Mouse (Mus musculus): ENCODE measurements at regions not wholly inside any gene's neighbourhood (a gene's known extent, or its start where the extent isn't known, plus 50 kb on each side); places are given as distances from the start of the nearest gene placed in this dataset.

DNA sequence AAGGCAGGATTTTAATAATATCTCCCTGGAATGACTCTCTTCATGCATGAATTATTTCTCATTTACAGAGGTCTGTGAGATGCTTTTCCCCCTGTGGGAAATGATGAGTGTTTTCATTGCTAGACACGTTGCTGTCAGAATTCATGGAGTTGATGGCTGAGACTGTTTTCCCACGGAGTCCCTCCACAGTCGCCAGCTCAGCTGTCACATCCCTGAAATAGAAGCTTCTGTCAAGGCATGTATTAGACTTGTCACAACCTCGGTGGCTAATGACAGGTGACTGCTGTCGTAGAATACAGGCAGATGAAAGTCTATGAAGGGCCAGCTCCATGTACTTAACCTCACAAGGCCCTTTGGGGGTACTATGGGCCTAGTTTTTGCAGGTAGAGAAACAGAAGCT lies 212.4 kb downstream of the Abcc12 start:
- DNase-seq (ENCODE audit: low spot score), result peak; percentile 47
- H3K27ac ChIP-seq (ENCODE audit: low read depth, low read length), result no peak overlapping the region
- WGBS, result 28% methylated on average over 5 of the region's 5 CpGs

DNA sequence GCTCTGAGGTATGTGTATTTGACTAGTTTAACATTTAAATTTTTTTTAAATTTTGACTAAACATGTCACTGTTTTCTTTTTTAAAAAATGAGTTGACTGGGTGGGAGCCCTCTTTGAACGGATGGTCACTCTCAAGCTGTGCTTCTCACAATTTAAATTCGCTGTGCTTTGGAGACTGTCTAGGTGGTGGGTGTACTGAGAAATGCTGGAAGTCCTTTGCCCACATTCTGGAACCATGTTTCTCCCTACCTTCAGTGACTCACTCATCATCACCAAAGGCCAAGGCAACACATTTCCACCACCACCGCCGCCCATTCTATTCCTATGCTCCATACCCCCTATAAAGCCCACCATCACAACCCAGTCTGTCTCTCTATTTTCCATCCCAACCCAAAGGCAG lies 213.8 kb downstream of the Abcc12 start:
- Histone ChIP-seq H3K4me1 (ENCODE audit: insufficient read depth, low read length) (no peaks in the 10 kb centered on the region), H3K36me3 (ENCODE audit: insufficient read depth, low read length) (no peaks in the 10 kb centered on the region), H3K9ac (replicated peaks; ENCODE audit: low read length, poor library complexity, severe bottlenecking) (no peak overlapping the region), H3K27me3 (ENCODE audit: insufficient read depth, low read length) (no peaks in the 10 kb centered on the region), H3K27ac (ENCODE audit: low read depth, low read length) (no peak overlapping the region), H3K4me3 (ENCODE audit: low read depth, low read length) (no peak overlapping the region), H3K9me3 (ENCODE audit: low read length) (no peaks in the 10 kb centered on the region), H3K4me2 (ENCODE audit: low read depth, low read length, poor library complexity, severe bottlenecking) (no peak overlapping the region)
- ATAC-seq (ENCODE audit: low FRiP score) (no peak), DNase-seq (ENCODE audit: low spot score) (no peak)
- TF ChIP-seq CTCF (IDR thresholded peaks at IDR 0.05), result no peak
- 95% methylated on average over 4 of the region's 4 CpGs for WGBS

More for the DNA sequence above, 212.4 kb downstream of the Abcc12 start:
- TF ChIP-seq CTCF (IDR thresholded peaks at IDR 0.05), result no peak
- no peak overlapping the region for H3K9ac ChIP-seq (replicated peaks; ENCODE audit: low read length, poor library complexity, severe bottlenecking)
- H3K9me3 ChIP-seq (ENCODE audit: low read length), result no peaks in the 10 kb centered on the region
- H3K4me3 ChIP-seq (ENCODE audit: low read depth, low read length), result no peak overlapping the region
- no peaks in the 10 kb centered on the region for H3K4me1 ChIP-seq (ENCODE audit: insufficient read depth, low read length)
- ATAC-seq (ENCODE audit: low FRiP score), result no peak
- no peaks in the 10 kb centered on the region for H3K36me3 ChIP-seq (ENCODE audit: insufficient read depth, low read length)
- no peak overlapping the region for H3K4me2 ChIP-seq (ENCODE audit: low read depth, low read length, poor library complexity, severe bottlenecking)
- no peaks in the 10 kb centered on the region for H3K27me3 ChIP-seq (ENCODE audit: insufficient read depth, low read length)

DNA sequence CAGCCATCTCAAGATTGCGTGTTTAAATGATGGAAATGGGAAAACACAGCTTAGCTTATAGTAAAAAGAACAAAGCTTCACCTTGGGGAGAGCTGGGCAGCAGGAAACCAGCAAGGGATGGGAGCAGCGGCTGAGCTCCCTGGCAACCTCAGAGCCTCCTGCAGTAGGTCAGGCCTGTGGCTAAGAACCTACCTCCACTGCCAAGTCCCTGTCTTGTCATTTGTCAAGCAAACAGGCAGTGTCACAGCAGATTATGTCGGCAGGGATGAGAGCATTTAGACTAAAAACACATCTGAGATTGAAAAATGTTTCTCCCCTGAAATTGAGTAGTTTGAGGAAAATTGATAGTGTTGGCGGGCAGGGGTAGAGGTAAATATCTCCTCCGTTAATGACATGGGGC lies 214.8 kb downstream of the Abcc12 start:
- ATAC-seq (ENCODE audit: low FRiP score) (no peak), DNase-seq (ENCODE audit: low spot score) (peak; percentile 31)
- Histone ChIP-seq H3K4me2 (ENCODE audit: low read depth, low read length, poor library complexity, severe bottlenecking) (no peak overlapping the region), H3K4me3 (ENCODE audit: low read depth, low read length) (no peak overlapping the region), H3K36me3 (ENCODE audit: insufficient read depth, low read length) (no peaks in the 10 kb centered on the region), H3K27ac (ENCODE audit: low read depth, low read length) (no peak overlapping the region), H3K9ac (replicated peaks; ENCODE audit: low read length, poor library complexity, severe bottlenecking) (no peak overlapping the region), H3K27me3 (ENCODE audit: insufficient read depth, low read length) (no peaks in the 10 kb centered on the region), H3K4me1 (ENCODE audit: insufficient read depth, low read length) (no peaks in the 10 kb centered on the region), H3K9me3 (ENCODE audit: low read length) (no peaks in the 10 kb centered on the region)
- 58% methylated on average over 5 of the region's 5 CpGs for WGBS
- no peak for TF ChIP-seq CTCF (IDR thresholded peaks at IDR 0.05)

DNA sequence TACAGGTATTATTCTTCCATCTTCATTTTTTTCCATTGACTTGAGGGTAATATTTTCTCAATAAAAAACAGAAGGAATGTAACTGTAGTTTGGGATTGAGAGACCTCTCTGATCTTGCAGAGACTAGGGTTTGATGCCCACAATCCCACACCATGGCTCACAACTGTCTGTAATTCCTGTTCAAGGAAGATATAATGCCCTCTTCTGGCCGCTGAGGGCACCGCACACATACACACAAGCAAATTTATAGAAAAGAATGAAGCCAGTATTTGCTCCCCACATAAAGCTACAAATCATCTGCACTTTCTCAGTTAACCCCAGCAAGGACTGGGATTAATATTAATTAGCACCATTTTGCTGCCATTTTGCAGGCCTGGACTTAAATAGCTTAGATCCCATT lies 215.6 kb downstream of the Abcc12 start:
- H3K4me3 ChIP-seq (ENCODE audit: low read depth, low read length), result no peak overlapping the region
- no peaks in the 10 kb centered on the region for H3K36me3 ChIP-seq (ENCODE audit: insufficient read depth, low read length)
- H3K27ac ChIP-seq (ENCODE audit: low read depth, low read length), result no peak overlapping the region
- H3K27me3 ChIP-seq (ENCODE audit: insufficient read depth, low read length), result no peaks in the 10 kb centered on the region
- no peak overlapping the region for H3K4me2 ChIP-seq (ENCODE audit: low read depth, low read length, poor library complexity, severe bottlenecking)
- no peak for ATAC-seq (ENCODE audit: low FRiP score)
- DNase-seq (ENCODE audit: low spot score), result peak; percentile 39
- H3K9me3 ChIP-seq (ENCODE audit: low read length), result no peaks in the 10 kb centered on the region
- no peaks in the 10 kb centered on the region for H3K4me1 ChIP-seq (ENCODE audit: insufficient read depth, low read length)
- WGBS, result 54% methylated on average over 2 of the region's 2 CpGs
- no peak overlapping the region for H3K9ac ChIP-seq (replicated peaks; ENCODE audit: low read length, poor library complexity, severe bottlenecking)
- peak; percentile 68 for TF ChIP-seq CTCF (IDR thresholded peaks at IDR 0.05)

DNA sequence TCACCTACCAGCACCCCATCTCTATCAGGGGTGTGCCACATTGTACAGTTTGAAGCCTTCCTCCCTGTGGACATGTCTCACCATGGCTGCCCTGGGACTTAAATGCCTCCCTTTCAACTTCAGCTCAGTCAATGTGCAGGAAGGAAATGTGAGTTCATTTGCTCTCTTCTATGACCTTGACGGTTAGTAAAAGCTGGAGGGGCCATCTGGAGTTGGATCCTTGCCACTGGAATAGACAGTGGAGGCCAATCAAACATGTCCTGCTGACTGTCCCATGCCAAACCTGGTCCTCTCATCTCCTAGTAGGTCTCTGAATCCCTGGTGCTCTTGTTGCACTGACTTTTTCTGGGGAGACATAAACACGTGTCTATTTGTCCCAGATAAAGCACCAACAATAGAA lies 220.2 kb downstream of the Abcc12 start:
- Histone ChIP-seq H3K4me2 (ENCODE audit: low read depth, low read length, poor library complexity, severe bottlenecking) (no peak overlapping the region), H3K27me3 (ENCODE audit: insufficient read depth, low read length) (no peaks in the 10 kb centered on the region), H3K4me1 (ENCODE audit: insufficient read depth, low read length) (no peaks in the 10 kb centered on the region), H3K9ac (replicated peaks; ENCODE audit: low read length, poor library complexity, severe bottlenecking) (no peak overlapping the region), H3K4me3 (ENCODE audit: low read depth, low read length) (no peak overlapping the region), H3K27ac (ENCODE audit: low read depth, low read length) (no peak overlapping the region), H3K36me3 (ENCODE audit: insufficient read depth, low read length) (no peaks in the 10 kb centered on the region), H3K9me3 (ENCODE audit: low read length) (no peaks in the 10 kb centered on the region)
- no peak for ATAC-seq (ENCODE audit: low FRiP score)
- 70% methylated on average over 2 of the region's 2 CpGs for WGBS
- no peak for DNase-seq (ENCODE audit: low spot score)
- TF ChIP-seq CTCF (IDR thresholded peaks at IDR 0.05), result no peak

DNA sequence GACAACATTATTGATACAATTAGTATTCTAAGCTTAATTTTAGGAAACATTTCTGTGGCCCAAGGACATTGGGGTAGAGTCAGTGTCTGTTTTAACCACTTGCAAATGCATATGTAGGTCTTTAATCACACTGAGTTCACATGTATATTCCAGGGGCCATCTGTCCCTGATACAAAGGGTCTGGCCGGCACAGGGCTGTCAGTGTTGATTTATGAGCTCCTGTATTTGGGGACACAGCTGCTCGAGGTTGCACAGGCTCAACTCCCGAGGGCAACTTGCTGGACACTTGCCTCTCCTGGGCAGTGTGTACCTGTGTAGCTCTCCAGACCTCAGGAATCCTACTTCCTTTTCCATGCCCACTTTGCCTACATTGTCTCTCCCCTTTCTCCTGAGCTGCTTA lies 221.0 kb downstream of the Abcc12 start:
- ATAC-seq (ENCODE audit: low FRiP score) (no peak), DNase-seq (ENCODE audit: low spot score) (no peak)
- no peaks in the 10 kb centered on the region for H3K36me3 ChIP-seq (ENCODE audit: insufficient read depth, low read length)
- H3K27me3 ChIP-seq (ENCODE audit: insufficient read depth, low read length), result no peaks in the 10 kb centered on the region
- TF ChIP-seq CTCF (IDR thresholded peaks at IDR 0.05), result no peak
- no peaks in the 10 kb centered on the region for H3K4me1 ChIP-seq (ENCODE audit: insufficient read depth, low read length)
- no peaks in the 10 kb centered on the region for H3K9me3 ChIP-seq (ENCODE audit: low read length)
- no peak overlapping the region for H3K27ac ChIP-seq (ENCODE audit: low read depth, low read length)
- H3K9ac ChIP-seq (replicated peaks; ENCODE audit: low read length, poor library complexity, severe bottlenecking), result no peak overlapping the region
- no peak overlapping the region for H3K4me3 ChIP-seq (ENCODE audit: low read depth, low read length)
- H3K4me2 ChIP-seq (ENCODE audit: low read depth, low read length, poor library complexity, severe bottlenecking), result no peak overlapping the region
- 66% methylated on average over 3 of the region's 3 CpGs for WGBS
